Mouse (Mus musculus): ENCODE measurements around the gene Trim2. TPM values are rescaled to one million over a fixed set of nuclear protein-coding genes. Genes with fewer than 3 reads are reported as not detected.
A peak's percentile ranks its signal among the peaks of the same experiment; 100 is the strongest.

The Trim2 gene
- polyA plus RNA-seq, 1 experiment from 2014 or later: 115 TPM

DNA sequence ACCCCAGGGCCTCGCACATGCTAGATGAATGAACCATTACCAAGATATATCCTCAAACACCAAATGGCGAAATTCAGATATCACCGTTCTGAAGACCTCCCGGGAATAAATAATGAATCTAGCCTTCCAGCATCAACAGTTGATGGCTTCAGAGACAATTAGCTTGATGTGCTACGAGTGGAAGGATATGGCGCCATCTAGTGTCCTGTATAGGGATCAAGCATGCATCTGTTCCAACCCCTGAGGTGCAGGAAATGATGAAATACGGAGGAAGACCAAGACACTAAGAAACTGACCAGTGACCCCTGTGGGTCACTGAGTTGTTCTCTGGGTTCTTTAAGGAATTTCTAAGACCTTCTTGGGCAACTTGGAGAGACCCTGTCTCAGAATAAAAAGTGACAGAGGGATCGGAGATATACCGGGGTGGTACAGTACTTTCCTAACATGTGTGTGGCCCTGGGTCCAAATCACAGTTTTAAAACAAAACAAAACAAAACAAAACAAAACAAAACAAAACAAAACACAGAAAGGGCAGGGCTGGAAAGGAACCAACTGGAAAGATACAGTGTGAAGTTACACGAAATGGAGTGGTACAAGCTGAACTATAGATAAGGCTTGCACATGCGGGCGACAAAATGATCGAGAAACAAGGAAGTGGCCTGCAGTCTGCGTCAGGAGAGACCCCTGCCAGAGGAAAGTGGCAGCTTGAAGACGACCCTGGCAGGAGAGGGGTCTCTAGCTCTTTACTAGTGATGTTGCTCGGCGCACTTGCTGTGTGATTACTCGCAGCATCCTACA lies 6.5 kb upstream of the Trim2 start:
- Histone ChIP-seq H3K4me3 (ENCODE audit: low read depth, low read length) (no peak overlapping the region), H3K27ac (ENCODE audit: low read depth, low read length) (no peak overlapping the region), H3K27me3 (ENCODE audit: control insufficient read depth, insufficient read depth, low read length) (no peaks in the 10 kb centered on the region), H3K9me3 (ENCODE audit: control insufficient read depth, low read length) (no peaks in the 10 kb centered on the region), H3K9ac (ENCODE audit: low read length) (no peak overlapping the region), H3K4me2 (ENCODE audit: low read depth) (no peak overlapping the region), H3K4me1 (ENCODE audit: control insufficient read depth, insufficient read depth, low read length) (0 out of 2 replicates have a peak, but pooled peaks cover 3% of the 10 kb centered on the region), H3K36me3 (ENCODE audit: control insufficient read depth, insufficient read depth, low read length) (no peaks in the 10 kb centered on the region)
- ATAC-seq (ENCODE audit: insufficient read depth, low FRiP score, low TSS enrichment): peak; percentile 17; the same call in 1 of the 2 replicates
- WGBS: 50% methylated on average over 18 of the region's 18 CpGs
- DNase-seq (ENCODE audit: low spot score): peak; percentile 73

GRCm38 (mm10) chr3:84312326-84312725 lies 5.6 kb upstream of the Trim2 start:
- 0 out of 2 replicates have a peak, but pooled peaks cover 3% of the 10 kb centered on the region for H3K4me1 ChIP-seq (ENCODE audit: control insufficient read depth, insufficient read depth, low read length)
- no peaks in the 10 kb centered on the region for H3K27me3 ChIP-seq (ENCODE audit: control insufficient read depth, insufficient read depth, low read length)
- no peaks in the 10 kb centered on the region for H3K9me3 ChIP-seq (ENCODE audit: control insufficient read depth, low read length)
- no peak overlapping the region for H3K27ac ChIP-seq (ENCODE audit: low read depth, low read length)
- DNase-seq (ENCODE audit: low spot score): no peak
- no peaks in the 10 kb centered on the region for H3K36me3 ChIP-seq (ENCODE audit: control insufficient read depth, insufficient read depth, low read length)
- no peak overlapping the region for H3K9ac ChIP-seq (ENCODE audit: low read length)
- 87% methylated on average over 5 of the region's 5 CpGs for WGBS
- H3K4me2 ChIP-seq (ENCODE audit: low read depth): no peak overlapping the region
- no peak overlapping the region for H3K4me3 ChIP-seq (ENCODE audit: low read depth, low read length)
- no peak for ATAC-seq (ENCODE audit: insufficient read depth, low FRiP score, low TSS enrichment)

GRCm38 (mm10) chr3:84307516-84307915 lies 839 bp upstream of the Trim2 start:
- Histone ChIP-seq H3K27ac (ENCODE audit: low read depth, low read length) (no peak overlapping the region), H3K4me2 (ENCODE audit: low read depth) (no peak overlapping the region), H3K4me1 (ENCODE audit: control insufficient read depth, insufficient read depth, low read length) (peaks cover 2% of the 10 kb centered on the region; the same call in 1 of the 2 replicates), H3K4me3 (ENCODE audit: low read depth, low read length) (no peak overlapping the region), H3K9me3 (ENCODE audit: control insufficient read depth, low read length) (no peaks in the 10 kb centered on the region), H3K36me3 (ENCODE audit: control insufficient read depth, insufficient read depth, low read length) (no peaks in the 10 kb centered on the region), H3K27me3 (ENCODE audit: control insufficient read depth, insufficient read depth, low read length) (no peaks in the 10 kb centered on the region), H3K9ac (ENCODE audit: low read length) (no peak overlapping the region)
- DNase-seq (ENCODE audit: low spot score): no peak
- WGBS: 90% methylated on average over 5 of the region's 5 CpGs
- no peak for ATAC-seq (ENCODE audit: insufficient read depth, low FRiP score, low TSS enrichment)

- peaks cover 7% of the 10 kb centered on the region; the same call in 1 of the 2 replicates for H3K4me1 ChIP-seq (ENCODE audit: control insufficient read depth, insufficient read depth, low read length)
- DNase-seq (ENCODE audit: low spot score) (no peak), ATAC-seq (ENCODE audit: insufficient read depth, low FRiP score, low TSS enrichment) (peak; percentile 4; the same call in 1 of the 2 replicates)
- H3K9me3 ChIP-seq (ENCODE audit: control insufficient read depth, low read length): no peaks in the 10 kb centered on the region
- no peak overlapping the region for H3K9ac ChIP-seq (ENCODE audit: low read length)
- no peaks in the 10 kb centered on the region for H3K27me3 ChIP-seq (ENCODE audit: control insufficient read depth, insufficient read depth, low read length)
- no peak overlapping the region for H3K4me3 ChIP-seq (ENCODE audit: low read depth, low read length)
- peak overlapping the region; percentile 77; the same call in 1 of the 2 replicates for H3K4me2 ChIP-seq (ENCODE audit: low read depth)
- whole genome bisulfite sequencing: 35% methylated on average over 15 of the region's 15 CpGs
- no peak overlapping the region for H3K27ac ChIP-seq (ENCODE audit: low read depth, low read length)
- H3K36me3 ChIP-seq (ENCODE audit: control insufficient read depth, insufficient read depth, low read length): no peaks in the 10 kb centered on the region
These were observed 761 bp downstream of the Trim2 start for GRCm38 (mm10) chr3:84305722-84306510.

- Histone ChIP-seq H3K9ac (ENCODE audit: low read length) (peak overlapping the region; percentile 63), H3K4me2 (ENCODE audit: low read depth) (peak overlapping the region; percentile 77), H3K36me3 (ENCODE audit: control insufficient read depth, insufficient read depth, low read length) (no peaks in the 10 kb centered on the region), H3K27ac (ENCODE audit: low read depth, low read length) (peak overlapping the region; percentile 78), H3K4me3 (ENCODE audit: low read depth, low read length) (peak overlapping the region; percentile 41), H3K4me1 (ENCODE audit: control insufficient read depth, insufficient read depth, low read length) (peaks cover 7% of the 10 kb centered on the region; the same call in 1 of the 2 replicates), H3K9me3 (ENCODE audit: control insufficient read depth, low read length) (no peaks in the 10 kb centered on the region), H3K27me3 (ENCODE audit: control insufficient read depth, insufficient read depth, low read length) (no peaks in the 10 kb centered on the region)
- under 1% methylated on average over 28 of the region's 28 CpGs for WGBS
- DNase-seq (ENCODE audit: low spot score) (peak; percentile 92), ATAC-seq (ENCODE audit: insufficient read depth, low FRiP score, low TSS enrichment) (peak; percentile 93)
These were observed 1.5 kb downstream of the Trim2 start for GRCm38 (mm10) chr3:84305010-84305692.

DNA sequence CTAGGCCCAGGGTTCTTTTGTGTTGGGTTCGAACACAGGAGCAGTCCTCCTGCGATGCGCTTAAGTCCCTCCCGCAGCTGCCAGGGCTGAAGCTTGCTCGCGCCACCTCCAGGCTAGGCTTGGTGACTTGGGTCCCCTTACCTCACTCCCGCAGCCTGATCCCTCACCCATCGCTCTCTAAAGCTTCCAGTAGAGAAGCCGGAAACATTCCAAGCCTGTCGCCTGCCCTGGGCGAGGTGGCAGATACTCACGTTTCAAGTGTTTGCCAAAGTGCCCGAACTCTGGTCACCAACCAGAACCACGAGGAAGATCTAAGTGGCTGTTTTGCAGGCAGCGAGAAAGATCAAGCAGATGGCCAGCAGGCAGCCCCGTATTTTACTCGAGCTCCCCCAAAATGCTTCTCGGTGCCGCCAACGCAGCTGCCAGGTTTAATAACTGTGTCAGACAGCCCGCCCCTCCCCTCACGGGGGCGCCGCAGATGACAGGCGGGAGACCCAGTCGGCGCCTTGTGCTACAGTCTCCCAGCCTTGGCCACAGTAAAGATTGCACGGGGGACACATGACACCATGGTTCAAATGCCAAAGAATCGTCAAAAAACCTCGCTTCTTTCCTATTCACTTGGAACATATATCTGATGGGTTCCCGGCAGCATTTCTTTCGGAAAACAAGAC lies 2.2 kb downstream of the Trim2 start:
- ATAC-seq (ENCODE audit: insufficient read depth, low FRiP score, low TSS enrichment) (peak; percentile 65), DNase-seq (ENCODE audit: low spot score) (peak; percentile 77)
- WGBS: under 1% methylated on average over 32 of the region's 32 CpGs
- H3K9me3 ChIP-seq (ENCODE audit: control insufficient read depth, low read length): no peaks in the 10 kb centered on the region
- no peaks in the 10 kb centered on the region for H3K36me3 ChIP-seq (ENCODE audit: control insufficient read depth, insufficient read depth, low read length)
- peak overlapping the region; percentile 78 for H3K27ac ChIP-seq (ENCODE audit: low read depth, low read length)
- peak overlapping the region; percentile 77 for H3K4me2 ChIP-seq (ENCODE audit: low read depth)
- no peaks in the 10 kb centered on the region for H3K27me3 ChIP-seq (ENCODE audit: control insufficient read depth, insufficient read depth, low read length)
- peak overlapping the region; percentile 63 for H3K9ac ChIP-seq (ENCODE audit: low read length)
- peaks cover 7% of the 10 kb centered on the region; the same call in 1 of the 2 replicates for H3K4me1 ChIP-seq (ENCODE audit: control insufficient read depth, insufficient read depth, low read length)
- H3K4me3 ChIP-seq (ENCODE audit: low read depth, low read length): peak overlapping the region; percentile 41

DNA sequence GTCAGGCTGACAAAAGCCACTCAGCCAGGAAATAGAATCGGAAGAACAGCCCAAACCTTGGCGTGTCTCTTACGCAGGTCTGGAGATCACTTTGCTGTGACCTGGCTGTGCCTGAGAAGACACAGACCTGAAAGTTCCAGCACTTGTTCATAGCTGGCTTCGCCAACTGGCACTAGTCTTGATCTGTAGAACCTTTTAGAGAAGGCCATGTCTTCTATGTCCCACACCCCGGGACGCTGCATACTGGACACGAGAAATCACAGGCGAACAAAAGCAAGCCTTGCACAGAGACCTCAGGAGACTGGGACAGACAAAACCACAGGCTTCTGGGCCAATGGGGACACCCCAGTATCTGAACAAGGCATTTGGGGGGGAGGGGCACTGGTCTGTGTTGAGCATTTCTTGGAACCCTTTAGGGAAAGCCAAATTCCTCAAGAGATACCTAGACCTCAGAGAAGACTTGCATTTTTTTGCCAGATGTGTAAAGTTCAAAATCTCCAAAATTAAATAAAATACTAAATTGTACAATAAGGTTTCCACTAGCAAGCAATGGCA lies 3.2 kb downstream of the Trim2 start:
- ATAC-seq (ENCODE audit: insufficient read depth, low FRiP score, low TSS enrichment) (no peak), DNase-seq (ENCODE audit: low spot score) (peak; percentile 31)
- H3K36me3 ChIP-seq (ENCODE audit: control insufficient read depth, insufficient read depth, low read length): no peaks in the 10 kb centered on the region
- peak overlapping the region; percentile 34; the same call in 1 of the 2 replicates for H3K27ac ChIP-seq (ENCODE audit: low read depth, low read length)
- H3K4me1 ChIP-seq (ENCODE audit: control insufficient read depth, insufficient read depth, low read length): peaks cover 7% of the 10 kb centered on the region; the same call in 1 of the 2 replicates
- peak overlapping the region; percentile 77 for H3K4me2 ChIP-seq (ENCODE audit: low read depth)
- 46% methylated on average over 8 of the region's 8 CpGs for WGBS
- H3K27me3 ChIP-seq (ENCODE audit: control insufficient read depth, insufficient read depth, low read length): no peaks in the 10 kb centered on the region
- peak overlapping the region; percentile 63 for H3K9ac ChIP-seq (ENCODE audit: low read length)
- H3K4me3 ChIP-seq (ENCODE audit: low read depth, low read length): peak overlapping the region; percentile 41
- no peaks in the 10 kb centered on the region for H3K9me3 ChIP-seq (ENCODE audit: control insufficient read depth, low read length)
